Mouse (Mus musculus): ENCODE measurements at regions not wholly inside any gene's neighbourhood (a gene's known extent, or its start where the extent isn't known, plus 50 kb on each side); places are given as distances from the start of the nearest gene placed in this dataset.

DNA sequence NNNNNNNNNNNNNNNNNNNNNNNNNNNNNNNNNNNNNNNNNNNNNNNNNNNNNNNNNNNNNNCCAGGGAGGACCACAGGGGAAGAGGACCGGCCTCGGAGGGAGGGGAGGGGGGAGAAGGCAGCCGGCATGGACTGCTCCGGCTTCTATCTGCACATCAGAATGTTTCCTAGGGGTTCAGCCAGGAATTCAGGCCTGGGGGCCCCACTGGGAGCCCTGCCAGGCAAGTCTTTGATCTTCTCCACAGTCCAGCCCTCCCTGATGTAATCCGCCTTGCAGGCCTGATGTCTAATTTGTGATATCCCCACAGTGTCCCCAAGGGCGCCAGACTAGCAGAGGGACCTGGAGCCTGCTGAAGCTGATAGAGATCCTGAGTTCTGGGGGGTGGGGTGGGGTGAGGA, 57.1 kb upstream of the Tbx3 start:
- TF ChIP-seq CTCF (IDR thresholded peaks at IDR 0.05; ENCODE audit: control insufficient read depth, insufficient read depth, insufficient read length) (no peak), FOSL1 (IDR thresholded peaks at IDR 0.05; ENCODE audit: insufficient read depth, low read length, poor library complexity, severe bottlenecking) (no peak)
